Mouse (Mus musculus): ENCODE results near the gene Otud3. TPM values are rescaled to one million over a fixed set of nuclear protein-coding genes. Genes with fewer than 3 reads are reported as not detected.
A peak's percentile ranks its signal among the peaks of the same experiment; 100 is the strongest.
"Not testable (repeated sequence)": the region's sequence is repeated elsewhere in the genome, so short reads cannot be mapped to it uniquely, and the experiment has no call there.

Gene Otud3
- polyA plus RNA-seq, 1 experiment, result 8.4 TPM

DNA sequence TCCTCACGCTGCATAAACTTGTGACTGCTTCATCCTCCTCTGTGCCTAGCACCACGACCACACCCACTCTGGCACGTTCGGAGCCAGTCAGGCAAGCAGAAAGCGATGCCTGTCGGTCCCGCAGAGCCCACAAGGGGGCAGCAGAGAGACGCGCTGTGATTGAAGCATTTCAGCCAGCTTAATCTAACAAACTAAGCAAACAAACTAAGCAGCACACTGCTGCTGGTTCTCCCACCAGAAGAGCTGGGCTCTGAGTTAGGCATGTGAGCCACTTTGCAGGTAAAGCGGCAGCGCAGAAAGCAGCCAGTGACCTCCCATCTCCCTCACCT, 8.3 kb upstream of the Otud3 start:
- peak; percentile 97 for DNase-seq
- Histone ChIP-seq H3K27ac (ENCODE audit: insufficient read depth, low read depth, low read length) (no peak overlapping the region), H3K36me3 (ENCODE audit: control insufficient read depth, insufficient read depth, low read length) (no peaks in the 10 kb centered on the region), H3K4me1 (ENCODE audit: control insufficient read depth, insufficient read depth, low read length) (no peaks in the 10 kb centered on the region), H3K27me3 (replicated peaks; ENCODE audit: control insufficient read depth, insufficient read depth, low read length) (no peaks in the 10 kb centered on the region), H3K4me3 (ENCODE audit: insufficient read depth, low read depth, low read length) (no peak overlapping the region)
- under 1% methylated on average over 11 of the region's 11 CpGs for whole genome bisulfite sequencing
- peak; percentile 99 for TF ChIP-seq CTCF (conservative IDR thresholded peaks at IDR 0.05; ENCODE audit: insufficient read depth, insufficient read length, low read depth, low read length)
- no peak for TF ChIP-seq POLR2A (IDR thresholded peaks at IDR 0.05; ENCODE audit: low read depth, low read length)

DNA sequence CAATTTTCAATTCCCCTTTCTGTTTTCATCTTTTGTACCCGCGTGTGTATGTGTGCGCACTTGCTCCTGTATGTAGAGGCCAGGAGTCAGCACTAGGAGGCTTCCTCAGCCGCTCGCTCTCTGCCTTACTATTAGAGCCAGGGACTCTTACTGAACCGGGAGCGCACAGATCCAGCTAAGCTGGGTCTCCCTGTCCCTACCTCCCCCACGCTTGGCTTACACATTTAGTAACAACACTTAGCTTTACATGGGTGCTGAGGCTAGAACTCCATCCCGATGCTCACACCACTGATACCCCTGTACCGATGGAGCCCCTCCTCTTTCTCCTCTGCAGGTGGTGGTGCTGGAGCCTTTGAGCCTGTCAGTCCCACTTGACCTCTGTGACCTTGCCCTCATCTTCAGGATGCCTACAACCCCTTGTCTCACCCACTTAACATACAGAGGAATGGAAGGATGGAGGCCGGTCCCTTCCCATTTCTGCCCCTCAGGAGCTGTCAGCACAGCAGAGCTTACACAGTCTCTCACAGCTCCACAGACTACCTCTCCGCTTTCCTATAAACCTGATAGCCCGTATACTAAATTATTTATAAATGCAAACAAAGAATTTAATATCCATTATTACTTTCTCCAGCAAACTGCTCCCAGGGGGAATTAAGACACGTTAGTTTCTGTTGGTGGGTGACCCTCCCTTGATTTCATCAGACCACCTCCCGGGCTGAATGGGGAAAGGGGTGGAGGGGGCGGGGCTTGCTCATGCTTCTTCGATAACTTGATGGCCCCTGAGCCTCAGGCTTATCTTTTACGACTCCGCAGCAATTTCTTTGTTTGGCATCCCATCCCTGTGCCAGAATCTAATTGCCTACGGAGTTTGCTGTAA, 7.7 kb upstream of the Otud3 start:
- no peak for DNase-seq
- TF ChIP-seq CTCF (conservative IDR thresholded peaks at IDR 0.05; ENCODE audit: insufficient read depth, insufficient read length, low read depth, low read length) (no peak), POLR2A (IDR thresholded peaks at IDR 0.05; ENCODE audit: low read depth, low read length) (no peak)
- 41% methylated on average over 20 of the region's 20 CpGs for WGBS
- Histone ChIP-seq H3K4me3 (ENCODE audit: insufficient read depth, low read depth, low read length) (no peak overlapping the region), H3K27me3 (replicated peaks; ENCODE audit: control insufficient read depth, insufficient read depth, low read length) (no peaks in the 10 kb centered on the region), H3K36me3 (ENCODE audit: control insufficient read depth, insufficient read depth, low read length) (no peaks in the 10 kb centered on the region), H3K4me1 (ENCODE audit: control insufficient read depth, insufficient read depth, low read length) (no peaks in the 10 kb centered on the region), H3K27ac (ENCODE audit: insufficient read depth, low read depth, low read length) (no peak overlapping the region)

DNA sequence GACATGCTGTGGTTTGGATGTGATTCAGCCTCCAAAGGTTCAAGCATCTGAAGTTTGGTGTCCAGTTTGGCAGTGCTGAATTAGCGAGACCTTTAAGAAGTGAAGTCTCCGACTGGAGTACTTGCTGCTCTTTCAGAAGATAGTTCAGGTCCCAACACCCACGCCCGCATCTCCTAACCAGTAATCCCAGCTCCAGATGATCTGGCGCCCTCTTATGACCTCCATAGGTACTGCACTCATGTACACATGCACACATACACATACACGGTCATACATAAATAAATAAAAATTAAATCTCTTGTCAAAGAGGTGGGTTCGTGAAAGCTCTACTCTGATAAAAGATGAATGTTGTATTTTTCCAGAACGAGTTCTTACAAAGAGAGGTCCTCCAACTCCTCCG, 3.5 kb upstream of the Otud3 start:
- DNase-seq, result no peak

DNA sequence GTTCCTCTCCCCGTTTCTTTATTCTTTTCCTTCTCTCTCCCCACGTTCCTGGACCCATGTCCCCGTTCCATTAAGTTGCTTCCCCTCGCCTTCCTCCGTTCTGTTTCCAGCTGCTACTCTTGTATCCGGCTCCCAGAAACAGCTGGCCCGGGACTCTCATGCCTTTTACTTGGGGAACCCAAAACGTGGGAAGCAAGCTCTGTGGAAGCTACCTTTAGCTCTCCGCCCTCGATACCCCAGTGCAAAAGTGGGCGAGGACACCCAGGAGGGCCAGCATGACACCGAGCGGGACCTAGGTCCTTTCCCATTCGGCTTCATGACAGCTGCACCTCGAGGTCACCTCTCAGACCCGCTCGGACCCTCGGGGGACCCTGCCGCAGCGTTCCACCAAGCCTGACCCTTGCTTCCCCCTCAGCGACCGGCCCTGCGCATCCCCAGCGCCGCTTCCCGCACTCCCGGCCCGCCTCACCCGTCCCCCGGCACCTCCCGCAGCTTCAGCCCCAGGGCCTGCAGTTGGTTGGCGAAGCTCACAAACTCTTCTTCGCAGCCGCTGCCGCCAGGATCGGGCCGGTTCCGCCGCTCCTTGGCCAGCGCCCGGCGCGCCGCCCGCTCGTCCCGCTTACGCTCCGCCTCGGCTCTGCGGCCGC, 481 bp downstream of the Otud3 start:
- no peak for TF ChIP-seq CTCF (conservative IDR thresholded peaks at IDR 0.05; ENCODE audit: insufficient read depth, insufficient read length, low read depth, low read length)
- TF ChIP-seq POLR2A (IDR thresholded peaks at IDR 0.05; ENCODE audit: low read depth, low read length), result no peak
- no peaks in the 10 kb centered on the region for H3K36me3 ChIP-seq (ENCODE audit: control insufficient read depth, insufficient read depth, low read length)
- no peak overlapping the region for H3K27ac ChIP-seq (ENCODE audit: insufficient read depth, low read depth, low read length)
- WGBS, result under 1% methylated on average over 52 of the region's 52 CpGs
- peaks cover 3% of the 10 kb centered on the region; the same call in 1 of the 2 replicates for H3K4me1 ChIP-seq (ENCODE audit: control insufficient read depth, insufficient read depth, low read length)
- no peaks in the 10 kb centered on the region for H3K27me3 ChIP-seq (replicated peaks; ENCODE audit: control insufficient read depth, insufficient read depth, low read length)
- peak; percentile 6 for DNase-seq
- H3K4me3 ChIP-seq (ENCODE audit: insufficient read depth, low read depth, low read length), result peak overlapping the region; percentile 69

More for the DNA sequence above, 3.5 kb upstream of the Otud3 start:
- Histone ChIP-seq H3K4me3 (ENCODE audit: insufficient read depth, low read depth, low read length) (no peak overlapping the region), H3K27me3 (replicated peaks; ENCODE audit: control insufficient read depth, insufficient read depth, low read length) (no peaks in the 10 kb centered on the region), H3K27ac (ENCODE audit: insufficient read depth, low read depth, low read length) (no peak overlapping the region), H3K36me3 (ENCODE audit: control insufficient read depth, insufficient read depth, low read length) (no peaks in the 10 kb centered on the region), H3K4me1 (ENCODE audit: control insufficient read depth, insufficient read depth, low read length) (peaks cover 3% of the 10 kb centered on the region; the same call in 1 of the 2 replicates)
- WGBS, result 85% methylated on average over 9 of the region's 9 CpGs
- no peak for TF ChIP-seq CTCF (conservative IDR thresholded peaks at IDR 0.05; ENCODE audit: insufficient read depth, insufficient read length, low read depth, low read length)
- TF ChIP-seq POLR2A (IDR thresholded peaks at IDR 0.05; ENCODE audit: low read depth, low read length), result no peak

DNA sequence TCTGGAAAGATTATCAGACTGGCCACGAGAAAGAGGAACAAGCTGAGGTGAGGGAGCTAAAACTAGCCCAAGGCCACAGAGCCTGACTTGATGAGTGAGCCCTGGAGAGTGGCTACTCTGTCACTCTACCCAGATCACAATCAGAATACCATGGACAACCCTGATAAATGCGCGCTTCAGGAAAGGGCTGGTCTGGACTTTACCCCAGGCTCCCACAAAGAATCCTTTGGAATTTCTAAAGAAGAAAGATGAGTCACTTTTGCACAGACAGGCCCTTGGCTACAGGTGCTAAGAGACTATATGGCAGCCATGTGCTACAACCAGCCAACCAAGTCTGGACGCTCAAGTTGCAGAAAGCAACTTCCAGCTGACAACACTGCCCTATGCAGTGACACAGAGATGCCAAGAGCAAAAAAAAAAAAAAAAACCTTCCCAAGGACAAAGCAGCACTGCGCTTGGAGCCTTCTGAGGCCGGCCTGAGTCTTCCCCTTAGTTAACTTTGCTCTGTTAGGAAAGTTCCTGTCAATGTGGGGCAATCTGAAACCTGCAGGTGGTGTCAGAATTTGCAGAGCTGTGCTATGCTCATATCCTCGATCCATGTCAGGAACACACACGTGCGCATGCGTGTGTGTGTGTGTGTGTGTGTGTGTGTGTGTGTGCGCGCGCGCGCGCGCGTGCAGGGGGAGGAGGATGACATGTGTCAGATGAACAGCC, 8.0 kb downstream of the Otud3 start:
- TF ChIP-seq CTCF (conservative IDR thresholded peaks at IDR 0.05; ENCODE audit: insufficient read depth, insufficient read length, low read depth, low read length) (no peak), POLR2A (IDR thresholded peaks at IDR 0.05; ENCODE audit: low read depth, low read length) (no peak)
- 91% methylated on average over 18 of the region's 18 CpGs for WGBS
- DNase-seq, result no peak
- no peaks in the 10 kb centered on the region for H3K4me1 ChIP-seq (ENCODE audit: control insufficient read depth, insufficient read depth, low read length)
- H3K36me3 ChIP-seq (ENCODE audit: control insufficient read depth, insufficient read depth, low read length), result no peaks in the 10 kb centered on the region
- no peaks in the 10 kb centered on the region for H3K27me3 ChIP-seq (replicated peaks; ENCODE audit: control insufficient read depth, insufficient read depth, low read length)
- no peak overlapping the region for H3K27ac ChIP-seq (ENCODE audit: insufficient read depth, low read depth, low read length)
- no peak overlapping the region for H3K4me3 ChIP-seq (ENCODE audit: insufficient read depth, low read depth, low read length)

DNA sequence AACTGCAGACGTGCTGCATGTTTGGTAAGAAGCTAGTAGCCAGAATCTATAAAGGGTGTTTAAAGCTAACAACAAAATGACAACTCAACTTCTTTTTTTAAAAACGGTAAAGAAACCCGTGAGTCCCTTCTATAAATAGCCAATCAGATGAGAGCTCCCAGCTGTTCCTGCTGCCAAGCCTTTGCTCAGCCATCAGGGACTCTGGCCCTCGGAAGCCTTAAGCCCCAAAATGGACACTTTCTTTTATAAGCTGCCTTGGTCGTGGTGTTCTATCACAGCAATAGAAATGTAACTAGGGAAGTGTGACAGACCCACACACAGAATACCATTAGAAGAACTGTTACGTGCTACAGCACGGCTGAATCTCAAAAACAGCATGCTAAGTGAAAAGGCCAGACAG, 14.4 kb downstream of the Otud3 start:
- Histone ChIP-seq H3K4me3 (ENCODE audit: insufficient read depth, low read depth, low read length) (no peak overlapping the region), H3K4me1 (ENCODE audit: control insufficient read depth, insufficient read depth, low read length) (no peaks in the 10 kb centered on the region), H3K27ac (ENCODE audit: insufficient read depth, low read depth, low read length) (no peak overlapping the region), H3K27me3 (replicated peaks; ENCODE audit: control insufficient read depth, insufficient read depth, low read length) (no peaks in the 10 kb centered on the region), H3K36me3 (ENCODE audit: control insufficient read depth, insufficient read depth, low read length) (peaks cover 1% of the 10 kb centered on the region; the same call in 1 of the 2 replicates)
- no peak for DNase-seq
- WGBS, result 73% methylated on average over 7 of the region's 7 CpGs
- TF ChIP-seq POLR2A (IDR thresholded peaks at IDR 0.05; ENCODE audit: low read depth, low read length) (no peak), CTCF (conservative IDR thresholded peaks at IDR 0.05; ENCODE audit: insufficient read depth, insufficient read length, low read depth, low read length) (no peak)

DNA sequence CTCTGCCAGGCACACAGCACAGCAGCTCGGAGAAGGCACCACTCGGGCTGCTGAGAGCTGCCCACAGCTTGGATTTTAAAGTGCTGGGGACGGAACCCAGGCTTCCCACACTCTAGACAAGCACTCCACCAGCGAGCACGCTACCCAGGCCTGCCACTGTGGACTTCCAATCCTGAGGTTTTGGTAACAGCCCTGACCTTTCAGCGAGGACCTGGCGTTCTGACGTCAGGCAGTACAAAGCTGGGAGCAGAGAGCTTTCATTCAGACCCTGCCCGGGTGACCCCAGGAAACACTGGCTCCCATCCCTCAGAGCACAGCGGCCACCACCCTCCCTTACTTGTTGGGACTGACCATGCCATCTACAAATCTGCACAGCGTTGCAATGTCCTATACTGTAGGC, 20.0 kb downstream of the Otud3 start:
- H3K36me3 ChIP-seq (ENCODE audit: control insufficient read depth, insufficient read depth, low read length); H3K27ac ChIP-seq (ENCODE audit: insufficient read depth, low read depth, low read length); H3K27me3 ChIP-seq (replicated peaks; ENCODE audit: control insufficient read depth, insufficient read depth, low read length); H3K4me1 ChIP-seq (ENCODE audit: control insufficient read depth, insufficient read depth, low read length); DNase-seq; H3K4me3 ChIP-seq (ENCODE audit: insufficient read depth, low read depth, low read length): not testable (repeated sequence)
- WGBS, result 95% methylated on average over 11 of the region's 11 CpGs

Data from kidney, adult 2 months (tissue).